Mouse (Mus musculus) heart, postnatal 14 days (tissue): ENCODE measurements around the gene Arl14. TPM values are rescaled to one million over a fixed set of nuclear protein-coding genes. Genes with fewer than 3 reads are reported as not detected.
A peak's percentile ranks its signal among the peaks of the same experiment; 100 is the strongest.
"Not testable (repeated sequence)": the region's sequence is repeated elsewhere in the genome, so short reads cannot be mapped to it uniquely, and the experiment has no call there.

Experiments used
- DNase-seq, 2 experiments: peaks; one replicate each; pipeline ENCODE4 v3.0.0; 2021 to 2022
- intact Hi-C: fragments of 180-260 bp; cut with DNase I; formaldehyde crosslinking; loops from one replicate; pipeline ENCODE4 v1.15.1; 2025
- total RNA-seq, 2 experiments: library from RNA; stranded (reverse); gene quantifications; 2 replicates each; pipeline ENCODE4 v1.2.3; 2021

Gene Arl14
- total RNA-seq, 2 experiments from 2014 or later: not detected

DNA sequence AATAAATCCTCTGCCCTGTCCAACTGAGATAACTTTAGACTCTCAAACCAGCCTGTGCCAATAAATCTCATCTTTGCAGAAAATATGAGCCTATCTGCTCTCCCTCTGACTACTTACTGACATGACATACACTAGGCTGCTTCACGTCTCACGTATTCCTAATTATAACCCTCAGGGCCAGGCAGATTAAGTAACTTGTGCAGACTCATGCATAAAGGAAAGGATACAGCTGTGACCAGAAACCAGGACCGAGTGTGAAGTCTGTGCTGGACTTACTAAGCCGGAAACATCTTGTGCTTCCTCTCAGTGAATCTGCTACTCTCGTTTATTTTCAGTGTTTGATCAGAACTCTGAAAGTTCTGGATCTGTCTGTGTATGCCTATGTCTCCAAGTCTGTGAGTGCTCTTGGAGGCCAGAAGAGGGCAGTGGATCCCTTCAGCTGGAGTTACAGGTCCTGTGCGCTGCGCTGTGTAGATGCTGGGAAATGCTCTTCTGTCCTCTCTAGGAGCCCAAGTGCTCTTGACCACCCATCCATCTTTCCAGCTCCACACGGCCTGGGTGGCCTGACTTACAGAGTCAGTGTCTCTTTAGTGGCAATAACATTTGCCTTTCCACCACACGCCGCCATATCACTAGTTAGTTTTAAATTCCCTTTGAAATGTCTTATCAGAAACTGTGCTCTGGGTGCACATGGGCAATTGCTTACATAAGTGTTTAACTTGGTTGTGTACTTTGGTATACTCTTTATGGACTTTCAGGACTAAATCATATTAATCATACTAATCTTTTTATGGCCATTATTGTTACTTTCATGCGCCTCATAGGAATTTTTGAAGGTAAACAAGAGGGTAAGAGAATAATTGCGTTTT lies 13.5 kb upstream of the Arl14 start:
- intact Hi-C loops: no loop called here
- DNase-seq: peak in 1 of 2 experiments; percentile 31

DNA sequence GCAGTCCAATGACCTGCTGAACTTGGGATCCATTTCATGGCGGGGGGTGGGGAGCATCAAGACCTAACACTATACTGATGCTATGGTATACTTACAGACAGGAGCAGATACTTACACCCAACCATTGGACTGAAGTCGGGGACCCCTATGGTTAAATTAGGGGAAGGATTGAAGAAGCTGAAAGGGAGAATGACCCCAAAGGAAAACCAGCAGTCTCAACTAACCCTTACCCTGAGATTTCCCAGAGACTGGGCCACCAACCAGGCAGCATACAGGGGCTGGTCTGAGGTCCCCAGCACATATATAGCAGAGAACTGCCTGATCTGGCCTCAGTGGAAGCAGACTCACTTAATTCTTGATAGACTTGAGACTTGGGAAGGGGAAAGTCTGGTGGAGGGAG lies 10.0 kb upstream of the Arl14 start:
- no peak for DNase-seq
- intact Hi-C loops: no loop called here

DNA sequence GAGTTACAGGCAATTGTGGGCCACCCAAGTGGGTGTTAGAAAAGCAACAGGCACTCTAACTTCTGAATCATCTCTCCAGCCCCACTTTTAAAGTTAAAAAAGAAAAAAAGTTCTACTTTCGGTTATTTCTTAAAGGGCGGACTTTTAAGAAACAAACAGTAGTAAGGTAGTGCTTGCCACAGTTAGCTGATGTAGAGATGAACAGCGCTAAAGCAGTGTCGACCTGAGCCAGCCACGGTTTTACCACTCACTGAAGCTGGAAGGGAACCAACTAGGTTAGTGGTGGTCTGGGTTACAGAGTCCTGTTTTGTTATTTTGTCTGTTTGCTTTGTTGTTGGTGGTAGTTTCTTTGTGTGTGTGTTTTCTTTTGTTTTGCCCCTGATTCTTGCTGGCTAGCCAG lies 8.8 kb upstream of the Arl14 start:
- no peak for DNase-seq
- intact Hi-C loops: no loop called here

DNA sequence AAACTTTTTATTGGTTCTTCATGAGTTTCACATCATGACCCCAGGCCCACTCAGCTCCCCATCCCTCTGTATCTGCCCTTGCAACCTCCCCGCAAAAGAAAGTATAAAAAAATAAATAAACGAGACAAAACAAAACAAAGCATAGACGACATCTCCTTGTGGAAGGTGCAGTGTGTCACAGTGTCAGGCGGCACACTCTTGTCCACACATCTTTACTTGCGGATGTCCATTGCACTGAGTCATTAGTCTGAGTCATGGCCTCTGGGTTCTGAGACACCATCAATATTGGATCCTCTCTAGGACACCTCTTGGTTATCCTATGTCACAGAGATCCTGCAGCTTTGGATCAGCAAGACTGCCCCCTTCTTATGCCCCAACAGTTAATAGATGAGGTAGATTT lies 7.7 kb upstream of the Arl14 start:
- intact Hi-C loops: no loop called here
- DNase-seq: no peak

DNA sequence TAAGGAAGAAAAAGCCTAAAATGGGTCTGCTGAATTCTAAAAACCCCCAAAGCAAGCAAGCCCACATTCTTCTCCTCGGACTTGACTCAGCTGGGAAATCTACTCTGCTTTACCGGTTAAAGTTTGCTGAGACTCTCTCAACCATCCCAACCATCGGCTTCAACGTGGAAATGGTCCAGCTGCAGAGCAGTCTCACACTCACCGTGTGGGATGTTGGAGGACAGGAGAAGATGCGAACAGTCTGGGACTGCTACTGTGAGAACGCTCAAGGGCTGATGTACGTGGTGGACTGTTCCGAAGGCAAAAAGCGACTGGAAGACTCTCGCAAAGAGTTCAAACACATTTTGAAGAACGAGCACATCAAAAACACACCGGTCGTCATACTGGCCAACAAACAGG lies 282 bp downstream of the Arl14 start:
- no peak for DNase-seq
- intact Hi-C loops: no loop called here

DNA sequence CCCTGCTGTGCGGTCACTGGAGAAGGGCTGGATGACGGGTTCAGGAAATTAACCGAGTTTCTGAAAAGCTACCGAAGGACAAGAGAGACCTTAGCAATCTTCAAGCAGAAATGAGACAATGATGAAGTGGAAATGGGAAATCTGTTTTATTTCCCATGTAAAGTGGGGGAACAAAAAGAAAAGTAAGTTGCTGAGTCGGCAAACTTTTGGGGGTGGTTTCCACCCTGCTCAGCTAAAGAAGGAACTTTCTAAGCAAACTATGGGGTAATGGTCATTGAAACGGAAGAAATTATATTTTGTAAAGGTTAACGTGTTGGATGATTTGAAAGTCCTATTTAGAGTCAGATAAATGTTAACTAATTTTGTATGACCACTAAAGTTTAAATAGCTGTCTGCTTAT lies 768 bp downstream of the Arl14 start:
- DNase-seq: no peak
- intact Hi-C loops: no loop called here

DNA sequence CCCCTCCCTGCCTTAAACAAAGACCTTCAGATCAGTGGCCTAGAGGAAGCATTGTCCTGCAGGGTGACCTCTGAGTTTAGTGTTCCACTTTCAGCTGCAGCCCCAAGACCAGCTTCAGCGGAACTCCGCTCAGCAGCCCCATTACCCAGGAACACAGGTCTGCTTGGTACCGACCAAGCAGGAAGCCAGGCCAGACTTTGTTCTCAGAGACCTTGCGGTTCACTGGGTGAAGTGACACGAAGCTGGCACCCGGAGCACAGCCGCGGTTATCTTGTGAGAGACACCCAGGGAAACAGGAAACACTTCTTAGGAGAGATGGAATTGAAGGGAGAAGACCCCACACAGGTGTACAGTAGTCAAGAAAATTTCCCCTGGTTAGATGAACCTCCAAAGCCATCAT lies 1.4 kb downstream of the Arl14 start:
- DNase-seq: no peak
- intact Hi-C loops: no loop called here

DNA sequence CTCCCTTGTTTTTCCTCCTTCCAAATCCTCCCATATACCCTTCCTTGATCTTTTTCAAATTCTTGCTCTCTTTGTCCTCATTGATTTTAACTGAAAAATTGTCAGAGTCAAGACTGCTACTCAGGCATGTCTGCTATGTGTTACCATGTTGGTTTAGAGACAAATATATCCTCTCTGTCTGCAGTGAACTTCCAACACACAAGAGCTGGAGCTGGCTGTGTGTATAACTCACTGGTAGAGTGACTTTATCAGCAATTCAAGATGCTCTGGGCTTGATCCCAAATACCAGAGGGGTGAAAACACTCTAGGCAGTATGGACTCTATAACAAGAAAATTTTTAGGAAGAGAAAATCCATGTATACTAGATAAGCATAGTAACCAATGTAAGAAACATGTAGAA lies 2.8 kb downstream of the Arl14 start:
- no peak for DNase-seq
- intact Hi-C loops: no loop called here

DNA sequence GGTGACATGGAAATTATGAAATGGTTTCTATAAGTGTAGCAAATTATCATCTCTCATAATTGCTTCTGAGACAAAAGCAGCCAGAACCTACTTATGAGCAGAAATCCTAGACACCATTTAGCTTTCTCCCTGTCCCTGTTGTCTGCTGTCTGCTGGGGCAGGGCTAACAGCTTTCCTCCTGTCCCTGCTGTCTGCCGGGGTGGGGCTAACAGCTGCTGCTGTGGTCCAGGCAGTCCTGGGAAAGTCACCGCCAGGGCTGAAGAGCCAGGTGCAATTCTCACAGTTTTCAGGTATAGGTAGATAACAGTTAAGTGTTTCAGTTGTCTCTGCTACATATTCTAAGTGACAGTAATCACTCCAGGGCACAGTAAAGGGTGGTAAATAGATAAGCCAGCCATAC lies 4.3 kb downstream of the Arl14 start:
- no peak for DNase-seq
- intact Hi-C loops: no loop called here

DNA sequence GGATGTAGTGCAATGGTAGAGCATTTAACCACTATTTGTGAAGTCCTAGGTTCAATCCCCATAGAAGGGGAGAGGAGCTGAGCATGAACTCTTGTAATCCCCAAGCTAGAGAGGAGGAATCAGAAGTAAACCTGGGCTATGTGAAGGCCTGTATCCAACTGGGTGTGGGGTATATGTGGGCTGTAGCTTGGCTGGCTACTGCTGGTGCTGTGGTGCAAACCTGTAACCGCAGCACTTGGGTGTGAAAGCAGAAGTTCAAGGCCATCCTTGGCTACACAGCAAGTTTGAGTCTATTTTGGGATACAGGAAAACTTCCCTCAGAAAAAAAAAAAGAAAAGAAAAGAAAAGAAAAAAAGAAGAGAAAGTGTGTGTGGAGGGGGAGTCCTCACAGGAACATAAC lies 5.8 kb downstream of the Arl14 start:
- intact Hi-C loops: no loop called here
- no peak for DNase-seq

DNA sequence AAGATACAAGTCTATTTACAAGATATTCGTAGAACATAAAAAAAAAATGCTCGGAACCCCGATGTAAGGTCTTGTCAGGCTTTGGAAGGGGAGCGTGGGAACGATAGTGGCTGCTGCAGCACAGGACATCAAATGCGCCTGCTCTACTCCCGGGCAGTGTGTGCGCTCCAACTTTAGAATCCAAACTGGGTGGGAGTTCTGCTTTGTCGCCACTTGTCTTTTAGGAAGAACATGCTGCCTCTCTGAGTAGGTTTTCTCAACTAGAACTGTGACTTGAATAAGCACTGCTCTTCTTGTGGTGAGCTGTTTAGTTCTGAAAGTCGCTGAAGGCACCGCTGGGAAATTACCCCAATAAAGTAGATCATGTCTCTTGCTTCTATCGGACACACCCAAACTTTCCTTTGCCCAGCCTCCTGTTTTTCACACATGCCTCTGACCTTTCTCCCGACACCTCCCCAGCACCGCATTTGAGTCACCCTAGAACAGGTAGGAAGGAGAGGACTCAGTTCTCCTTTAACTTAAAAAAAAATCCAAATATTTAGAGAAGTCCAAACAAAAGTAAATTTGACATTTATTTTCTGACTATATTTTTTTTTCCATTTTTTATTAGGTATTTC lies 9.4 kb downstream of the Arl14 start:
- DNase-seq: no peak
- intact Hi-C loops: no loop called here

DNA sequence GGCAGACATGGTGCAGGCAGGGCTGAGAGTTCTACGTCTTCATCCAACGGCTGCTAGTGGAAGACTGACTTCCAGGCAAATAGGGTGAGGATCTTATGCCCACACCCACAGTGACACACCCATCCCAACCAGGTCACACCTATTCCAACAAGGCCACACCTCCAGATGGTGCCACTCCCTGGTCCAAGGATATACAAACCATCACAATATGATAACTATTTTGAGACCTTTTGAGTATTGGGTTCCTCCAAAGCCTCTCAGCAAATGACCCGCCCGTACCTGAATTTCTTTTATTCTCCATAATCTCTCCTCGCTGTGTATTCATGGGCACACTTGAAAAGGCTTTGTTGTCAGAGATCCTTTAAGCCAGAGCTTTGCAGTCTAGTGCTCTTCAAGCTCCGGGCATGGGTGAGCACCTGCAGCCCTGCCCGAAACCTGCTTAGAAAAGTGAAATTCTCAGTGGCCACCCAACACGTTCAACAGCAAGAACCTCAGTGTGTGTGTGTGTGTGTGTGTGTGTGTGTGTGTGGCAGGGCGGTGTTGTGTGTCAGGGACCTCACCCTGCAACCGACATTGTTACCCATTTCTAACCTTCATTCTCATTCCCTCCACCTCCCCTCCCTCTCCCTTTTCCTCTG lies 11.5 kb downstream of the Arl14 start:
- DNase-seq, intact Hi-C loops: not testable (repeated sequence)

DNA sequence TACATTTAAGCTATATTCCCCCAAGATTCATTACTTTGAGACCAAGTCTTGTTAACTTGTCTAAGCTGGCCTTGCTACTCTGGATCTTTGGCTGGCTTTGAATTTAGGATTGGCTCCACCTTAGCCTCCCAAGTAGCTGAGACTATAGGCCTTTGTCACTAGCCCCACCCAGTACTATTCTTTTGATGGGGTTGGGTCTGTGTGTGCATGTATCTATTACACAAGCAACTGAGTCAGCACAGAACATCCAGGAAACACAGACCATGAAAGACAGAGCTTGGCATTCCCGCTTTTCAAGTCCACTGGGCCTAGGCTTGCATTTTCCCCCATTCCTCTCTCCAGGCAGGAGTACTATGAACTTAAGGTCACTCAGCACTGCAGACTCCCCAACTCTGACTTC lies 12.3 kb downstream of the Arl14 start:
- intact Hi-C loops: no loop called here

DNA sequence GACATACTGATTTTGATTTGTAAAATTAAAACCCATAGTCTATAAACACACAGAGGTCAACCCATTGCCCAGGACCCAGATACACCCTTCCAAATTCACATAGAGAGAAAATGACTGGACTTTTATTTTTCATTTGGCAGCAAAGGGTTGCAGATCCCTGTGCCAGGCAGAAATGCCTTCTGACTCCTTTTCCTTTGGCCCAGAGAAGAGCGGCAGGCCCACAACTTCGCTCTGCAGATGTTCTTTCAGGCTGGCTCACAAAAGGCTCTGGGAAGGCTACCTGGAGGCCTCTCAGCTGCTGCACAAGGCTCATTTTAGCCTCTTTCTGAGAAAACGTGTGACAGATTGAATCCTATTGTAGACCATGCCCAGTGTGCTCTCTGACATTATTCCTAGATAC lies 13.6 kb downstream of the Arl14 start:
- DNase-seq: no peak
- intact Hi-C loops: loop anchor here (5.0 kb wide), 2 partner anchors 246 to 466 kb away; no protein-coding TSS in a partner anchor

More for the DNA sequence above, 12.3 kb downstream of the Arl14 start:
- no peak for DNase-seq

DNA sequence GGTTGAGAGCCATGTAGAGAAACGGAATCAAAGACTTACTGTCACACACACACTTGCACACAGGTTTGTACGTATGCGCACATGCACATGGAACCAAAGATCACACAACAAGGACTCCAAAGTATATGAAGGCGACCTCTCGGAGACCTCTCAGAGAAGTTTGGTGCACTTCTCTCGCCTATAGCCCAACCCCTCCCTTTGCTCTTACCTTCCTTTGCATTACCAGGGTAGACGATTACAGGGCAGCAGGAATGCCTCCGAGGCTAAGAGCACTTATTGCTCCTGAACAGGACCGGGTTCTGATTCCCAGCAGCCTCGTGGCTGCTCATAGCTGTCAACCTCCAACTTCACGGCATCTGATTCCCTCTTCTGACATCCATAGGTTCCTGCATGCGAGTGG lies 14.3 kb downstream of the Arl14 start:
- intact Hi-C loops: loop anchor here (5.0 kb wide), 2 partner anchors 246 to 466 kb away; no protein-coding TSS in a partner anchor
- DNase-seq: no peak

DNA sequence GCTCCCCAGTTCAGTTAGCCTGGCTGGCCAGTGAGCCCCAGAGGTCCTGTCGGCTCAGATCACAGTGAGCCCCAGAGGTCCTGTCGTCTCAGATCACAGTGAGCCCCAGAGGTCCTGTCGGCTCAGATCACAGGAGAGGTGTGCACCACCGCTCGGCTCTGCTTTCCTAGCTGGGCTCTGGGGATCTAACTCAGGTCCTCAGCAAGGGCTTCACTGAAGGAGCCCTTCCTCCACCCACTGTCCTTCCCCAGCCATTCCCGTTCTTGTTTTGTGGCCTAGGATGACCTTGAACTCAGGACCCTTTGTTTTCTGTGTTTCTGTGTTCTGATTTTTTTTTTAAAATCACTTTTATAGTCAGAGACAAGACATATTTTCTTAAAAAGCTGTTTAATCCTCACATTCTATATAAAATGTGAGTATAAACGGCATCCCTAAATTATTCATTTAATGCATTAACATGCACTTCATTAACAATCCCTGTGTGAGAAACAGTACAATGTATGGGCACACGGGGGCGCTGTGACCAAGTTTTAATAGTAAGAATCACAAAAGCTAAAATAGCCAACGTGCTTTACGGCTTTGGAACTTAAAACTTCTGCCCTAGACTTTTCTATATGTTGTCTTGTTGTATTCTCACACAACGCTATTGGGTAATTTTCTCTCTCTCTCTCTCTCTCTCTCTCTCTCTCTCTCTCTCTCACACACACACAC lies 16.1 kb downstream of the Arl14 start:
- DNase-seq: peak; percentile 45 to 69
- intact Hi-C loops: loop anchor here (5.0 kb wide), 2 partner anchors 244 to 464 kb away; no protein-coding TSS in a partner anchor

DNA sequence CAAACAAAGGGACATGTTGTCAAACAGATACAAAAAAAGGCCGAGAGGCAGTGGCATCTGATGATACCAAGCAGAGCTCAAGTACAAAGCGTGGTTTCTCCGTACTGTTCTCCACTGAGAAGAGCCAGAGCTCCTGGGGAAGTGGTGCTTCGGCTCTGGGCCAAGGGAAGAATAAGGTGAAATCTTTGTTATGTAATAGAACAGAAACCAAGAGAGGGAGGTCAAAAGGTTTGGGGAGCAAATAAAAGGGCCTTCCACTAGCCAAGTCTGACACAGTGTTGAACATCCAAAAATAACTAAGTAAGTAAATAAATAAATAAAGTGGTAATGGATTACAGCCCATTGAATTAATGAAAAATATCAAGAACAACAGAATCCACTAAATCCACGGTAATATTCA lies 17.0 kb downstream of the Arl14 start:
- intact Hi-C loops: loop anchor here (5.0 kb wide), 2 partner anchors 243 to 463 kb away; no protein-coding TSS in a partner anchor
- DNase-seq: no peak

DNA sequence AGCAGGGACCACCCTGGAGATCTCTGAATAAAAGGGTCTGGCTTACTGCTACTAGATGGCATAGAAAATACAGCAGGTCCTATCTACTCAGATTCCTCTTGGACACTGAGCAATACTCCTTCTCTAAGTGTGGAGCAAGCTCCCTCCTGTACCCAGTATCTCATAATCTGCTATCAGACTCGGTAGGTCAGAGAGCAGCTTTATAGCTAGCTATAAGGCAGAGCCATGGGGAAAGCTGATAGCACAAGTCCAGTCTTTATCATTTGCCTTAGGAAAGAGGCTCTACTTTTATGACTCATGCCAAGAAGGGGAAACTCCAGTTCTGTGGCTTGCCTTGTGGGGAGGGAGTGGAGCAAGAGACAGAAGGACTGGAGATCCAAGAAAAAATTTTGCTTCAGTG lies 18.8 kb downstream of the Arl14 start:
- intact Hi-C loops: no loop called here
- no peak for DNase-seq

DNA sequence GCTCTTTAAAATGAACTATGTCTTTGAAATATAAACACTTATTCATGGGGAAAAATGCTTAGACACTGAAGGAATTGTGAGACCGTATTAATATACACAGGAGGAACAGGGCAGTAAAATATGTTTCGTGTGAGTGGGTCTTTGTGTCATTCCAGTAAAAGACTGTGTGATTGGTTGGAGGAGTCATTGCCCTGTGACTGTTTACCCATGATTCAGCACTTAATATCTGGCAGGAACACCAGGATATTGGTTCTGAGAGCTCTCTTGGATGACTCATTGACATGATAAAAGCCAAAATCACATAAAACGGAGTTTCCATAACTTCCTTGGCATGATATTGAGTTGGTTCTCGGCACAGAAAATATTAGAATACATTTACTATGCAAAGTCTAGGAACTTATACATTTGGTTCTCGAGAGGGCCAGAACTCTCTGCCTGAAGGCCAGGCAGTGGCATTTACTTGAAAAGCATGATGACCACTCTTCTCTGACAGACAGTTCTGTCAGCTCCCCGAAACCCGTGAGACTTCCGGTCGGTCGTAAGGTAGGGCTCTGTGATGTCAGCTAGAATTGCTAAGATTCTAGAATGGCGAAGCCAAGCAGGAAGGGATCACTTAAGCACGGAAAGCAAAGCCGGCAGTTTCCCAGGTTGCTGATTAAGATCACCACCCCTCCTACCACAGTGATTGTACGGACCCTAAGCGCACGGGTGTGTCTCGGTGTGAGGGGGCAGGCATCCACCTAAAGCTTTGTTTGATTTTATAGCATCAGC lies 31.1 kb downstream of the Arl14 start:
- intact Hi-C loops: no loop called here
- no peak for DNase-seq

DNA sequence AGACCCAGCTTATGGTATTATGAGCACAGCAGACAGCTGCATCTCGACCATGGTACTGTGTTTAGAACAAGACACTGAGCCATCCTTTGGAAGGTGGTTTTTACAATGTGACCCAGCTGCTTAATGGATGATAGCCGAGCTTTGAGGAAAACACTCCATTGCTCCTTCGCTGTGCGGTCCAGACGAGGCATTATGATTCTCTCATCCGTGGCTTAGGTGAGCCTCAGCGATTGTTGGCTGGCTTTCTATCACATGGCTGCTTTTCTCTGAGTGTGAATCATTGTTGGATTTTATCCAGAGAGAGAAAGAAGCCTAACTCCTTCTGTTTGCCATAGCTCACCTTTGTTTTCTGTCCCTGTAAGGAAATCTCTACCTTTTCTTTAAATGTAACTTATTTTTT lies 32.5 kb downstream of the Arl14 start:
- intact Hi-C loops: loop anchor here (5.0 kb wide), 1 partner anchor 448 kb away; no protein-coding TSS in a partner anchor

More for the DNA sequence above, 32.5 kb downstream of the Arl14 start:
- DNase-seq: no peak
